Mouse (Mus musculus): ENCODE data around the gene Gm1043. TPM values are rescaled to one million over a fixed set of nuclear protein-coding genes. Genes with fewer than 3 reads are reported as not detected.

Gm1043 gene
- polyA plus RNA-seq, 1 experiment from 2014 or later: 1.8 TPM

GRCm38 (mm10) chr5:37047206-37047915 lies 37.8 kb upstream of the Gm1043 start:
- Histone ChIP-seq H3K9ac (ENCODE audit: low read depth, low read length) (no peak overlapping the region), H3K9me3 (ENCODE audit: control insufficient read depth, low read length) (no peaks in the 10 kb centered on the region), H3K4me2 (ENCODE audit: low read length) (no peak overlapping the region), H3K36me3 (ENCODE audit: control insufficient read depth, insufficient read depth, low read length) (no peaks in the 10 kb centered on the region), H3K4me3 (ENCODE audit: low read length) (no peak overlapping the region), H3K4me1 (ENCODE audit: control insufficient read depth, insufficient read depth, low read depth, low read length) (peaks cover 2% of the 10 kb centered on the region), H3K27ac (ENCODE audit: low read depth, low read length) (no peak overlapping the region), H3K27me3 (replicated peaks; ENCODE audit: control insufficient read depth, insufficient read depth, low read length) (no peaks in the 10 kb centered on the region)
- ATAC-seq: no peak
- WGBS: 64% methylated on average over 17 of the region's 17 CpGs

GRCm38 (mm10) chr5:37047992-37048391 lies 37.2 kb upstream of the Gm1043 start:
- ATAC-seq: no peak
- WGBS: 82% methylated on average over 7 of the region's 7 CpGs
- no peak overlapping the region for H3K4me3 ChIP-seq (ENCODE audit: low read length)
- no peaks in the 10 kb centered on the region for H3K36me3 ChIP-seq (ENCODE audit: control insufficient read depth, insufficient read depth, low read length)
- no peak overlapping the region for H3K9ac ChIP-seq (ENCODE audit: low read depth, low read length)
- no peak overlapping the region for H3K27ac ChIP-seq (ENCODE audit: low read depth, low read length)
- H3K4me1 ChIP-seq (ENCODE audit: control insufficient read depth, insufficient read depth, low read depth, low read length): peaks cover 7% of the 10 kb centered on the region
- no peaks in the 10 kb centered on the region for H3K27me3 ChIP-seq (replicated peaks; ENCODE audit: control insufficient read depth, insufficient read depth, low read length)
- H3K9me3 ChIP-seq (ENCODE audit: control insufficient read depth, low read length): no peaks in the 10 kb centered on the region
- H3K4me2 ChIP-seq (ENCODE audit: low read length): no peak overlapping the region

GRCm38 (mm10) chr5:37049111-37049510 lies 36.1 kb upstream of the Gm1043 start:
- H3K27me3 ChIP-seq (replicated peaks; ENCODE audit: control insufficient read depth, insufficient read depth, low read length): no peaks in the 10 kb centered on the region
- H3K36me3 ChIP-seq (ENCODE audit: control insufficient read depth, insufficient read depth, low read length): no peaks in the 10 kb centered on the region
- WGBS: 90% methylated on average over 2 of the region's 2 CpGs
- H3K9ac ChIP-seq (ENCODE audit: low read depth, low read length): no peak overlapping the region
- peaks cover 11% of the 10 kb centered on the region for H3K4me1 ChIP-seq (ENCODE audit: control insufficient read depth, insufficient read depth, low read depth, low read length)
- H3K27ac ChIP-seq (ENCODE audit: low read depth, low read length): no peak overlapping the region
- H3K4me3 ChIP-seq (ENCODE audit: low read length): no peak overlapping the region
- H3K4me2 ChIP-seq (ENCODE audit: low read length): no peak overlapping the region
- H3K9me3 ChIP-seq (ENCODE audit: control insufficient read depth, low read length): no peaks in the 10 kb centered on the region
- no peak for ATAC-seq

- Histone ChIP-seq H3K9me3 (ENCODE audit: control insufficient read depth, low read length) (no peaks in the 10 kb centered on the region), H3K4me2 (ENCODE audit: low read length) (no peak overlapping the region), H3K36me3 (ENCODE audit: control insufficient read depth, insufficient read depth, low read length) (no peaks in the 10 kb centered on the region), H3K9ac (ENCODE audit: low read depth, low read length) (no peak overlapping the region), H3K4me1 (ENCODE audit: control insufficient read depth, insufficient read depth, low read depth, low read length) (peaks cover 11% of the 10 kb centered on the region), H3K27me3 (replicated peaks; ENCODE audit: control insufficient read depth, insufficient read depth, low read length) (no peaks in the 10 kb centered on the region), H3K4me3 (ENCODE audit: low read length) (no peak overlapping the region), H3K27ac (ENCODE audit: low read depth, low read length) (no peak overlapping the region)
- no peak for ATAC-seq
- 49% methylated on average over 9 of the region's 9 CpGs for WGBS
Measured at GRCm38 (mm10) chr5:37050521-37051373, 34.4 kb upstream of the Gm1043 start.

GRCm38 (mm10) chr5:37051374-37052100 lies 33.6 kb upstream of the Gm1043 start:
- H3K9ac ChIP-seq (ENCODE audit: low read depth, low read length): no peak overlapping the region
- WGBS: 86% methylated on average over 16 of the region's 16 CpGs
- H3K4me1 ChIP-seq (ENCODE audit: control insufficient read depth, insufficient read depth, low read depth, low read length): peaks cover 11% of the 10 kb centered on the region
- no peak for ATAC-seq
- H3K4me2 ChIP-seq (ENCODE audit: low read length): no peak overlapping the region
- H3K27me3 ChIP-seq (replicated peaks; ENCODE audit: control insufficient read depth, insufficient read depth, low read length): no peaks in the 10 kb centered on the region
- H3K27ac ChIP-seq (ENCODE audit: low read depth, low read length): no peak overlapping the region
- H3K9me3 ChIP-seq (ENCODE audit: control insufficient read depth, low read length): no peaks in the 10 kb centered on the region
- no peak overlapping the region for H3K4me3 ChIP-seq (ENCODE audit: low read length)
- H3K36me3 ChIP-seq (ENCODE audit: control insufficient read depth, insufficient read depth, low read length): no peaks in the 10 kb centered on the region

- Histone ChIP-seq H3K4me3 (ENCODE audit: low read length) (no peak overlapping the region), H3K9ac (ENCODE audit: low read depth, low read length) (no peak overlapping the region), H3K9me3 (ENCODE audit: control insufficient read depth, low read length) (no peaks in the 10 kb centered on the region), H3K4me2 (ENCODE audit: low read length) (no peak overlapping the region), H3K4me1 (ENCODE audit: control insufficient read depth, insufficient read depth, low read depth, low read length) (peaks cover 11% of the 10 kb centered on the region), H3K27me3 (replicated peaks; ENCODE audit: control insufficient read depth, insufficient read depth, low read length) (no peaks in the 10 kb centered on the region), H3K27ac (ENCODE audit: low read depth, low read length) (no peak overlapping the region), H3K36me3 (ENCODE audit: control insufficient read depth, insufficient read depth, low read length) (no peaks in the 10 kb centered on the region)
- ATAC-seq: no peak
- WGBS: 71% methylated on average over 5 of the region's 5 CpGs
Measured at GRCm38 (mm10) chr5:37052846-37053245, 32.3 kb upstream of the Gm1043 start.

GRCm38 (mm10) chr5:37055789-37056188 lies 29.4 kb upstream of the Gm1043 start:
- no peaks in the 10 kb centered on the region for H3K9me3 ChIP-seq (ENCODE audit: control insufficient read depth, low read length)
- no peaks in the 10 kb centered on the region for H3K27me3 ChIP-seq (replicated peaks; ENCODE audit: control insufficient read depth, insufficient read depth, low read length)
- H3K4me2 ChIP-seq (ENCODE audit: low read length): no peak overlapping the region
- WGBS: 85% methylated on average over 1 of the region's 1 CpGs
- H3K27ac ChIP-seq (ENCODE audit: low read depth, low read length): no peak overlapping the region
- H3K4me1 ChIP-seq (ENCODE audit: control insufficient read depth, insufficient read depth, low read depth, low read length): peaks cover 11% of the 10 kb centered on the region
- no peaks in the 10 kb centered on the region for H3K36me3 ChIP-seq (ENCODE audit: control insufficient read depth, insufficient read depth, low read length)
- no peak for ATAC-seq
- H3K9ac ChIP-seq (ENCODE audit: low read depth, low read length): no peak overlapping the region
- no peak overlapping the region for H3K4me3 ChIP-seq (ENCODE audit: low read length)

GRCm38 (mm10) chr5:37056471-37056870 lies 28.7 kb upstream of the Gm1043 start:
- H3K27ac ChIP-seq (ENCODE audit: low read depth, low read length): no peak overlapping the region
- peaks cover 11% of the 10 kb centered on the region for H3K4me1 ChIP-seq (ENCODE audit: control insufficient read depth, insufficient read depth, low read depth, low read length)
- H3K9me3 ChIP-seq (ENCODE audit: control insufficient read depth, low read length): no peaks in the 10 kb centered on the region
- H3K4me2 ChIP-seq (ENCODE audit: low read length): no peak overlapping the region
- WGBS: 72% methylated on average over 3 of the region's 3 CpGs
- no peak for ATAC-seq
- H3K9ac ChIP-seq (ENCODE audit: low read depth, low read length): no peak overlapping the region
- H3K4me3 ChIP-seq (ENCODE audit: low read length): no peak overlapping the region
- no peaks in the 10 kb centered on the region for H3K27me3 ChIP-seq (replicated peaks; ENCODE audit: control insufficient read depth, insufficient read depth, low read length)
- H3K36me3 ChIP-seq (ENCODE audit: control insufficient read depth, insufficient read depth, low read length): no peaks in the 10 kb centered on the region

GRCm38 (mm10) chr5:37061612-37062011 lies 23.6 kb upstream of the Gm1043 start:
- H3K36me3 ChIP-seq (ENCODE audit: control insufficient read depth, insufficient read depth, low read length): no peaks in the 10 kb centered on the region
- 91% methylated on average over 8 of the region's 8 CpGs for WGBS
- H3K4me1 ChIP-seq (ENCODE audit: control insufficient read depth, insufficient read depth, low read depth, low read length): peaks cover 5% of the 10 kb centered on the region; the same call in 1 of the 2 replicates
- H3K9ac ChIP-seq (ENCODE audit: low read depth, low read length): no peak overlapping the region
- H3K9me3 ChIP-seq (ENCODE audit: control insufficient read depth, low read length): no peaks in the 10 kb centered on the region
- H3K4me2 ChIP-seq (ENCODE audit: low read length): no peak overlapping the region
- no peak overlapping the region for H3K27ac ChIP-seq (ENCODE audit: low read depth, low read length)
- H3K27me3 ChIP-seq (replicated peaks; ENCODE audit: control insufficient read depth, insufficient read depth, low read length): no peaks in the 10 kb centered on the region
- ATAC-seq: no peak
- H3K4me3 ChIP-seq (ENCODE audit: low read length): no peak overlapping the region

All from hindbrain, embryonic 16.5 days (tissue).